Mouse (Mus musculus) lung, postnatal 0 days (tissue): ENCODE measurements around the gene Spag4.
A peak's percentile ranks its signal among the peaks of the same experiment; 100 is the strongest.

Source experiments
- CTCF ChIP-seq: IDR thresholded peaks from 2 replicates; pipeline ENCODE4 v1.5.1; 2016; ENCODE audit warnings: antibody characterized with exemption, mild to moderate bottlenecking
- EP300 ChIP-seq: IDR thresholded peaks from 2 replicates; pipeline ENCODE4 v1.6.1; 2016; ENCODE audit warnings: antibody characterized with exemption, mild to moderate bottlenecking, control low read depth

DNA sequence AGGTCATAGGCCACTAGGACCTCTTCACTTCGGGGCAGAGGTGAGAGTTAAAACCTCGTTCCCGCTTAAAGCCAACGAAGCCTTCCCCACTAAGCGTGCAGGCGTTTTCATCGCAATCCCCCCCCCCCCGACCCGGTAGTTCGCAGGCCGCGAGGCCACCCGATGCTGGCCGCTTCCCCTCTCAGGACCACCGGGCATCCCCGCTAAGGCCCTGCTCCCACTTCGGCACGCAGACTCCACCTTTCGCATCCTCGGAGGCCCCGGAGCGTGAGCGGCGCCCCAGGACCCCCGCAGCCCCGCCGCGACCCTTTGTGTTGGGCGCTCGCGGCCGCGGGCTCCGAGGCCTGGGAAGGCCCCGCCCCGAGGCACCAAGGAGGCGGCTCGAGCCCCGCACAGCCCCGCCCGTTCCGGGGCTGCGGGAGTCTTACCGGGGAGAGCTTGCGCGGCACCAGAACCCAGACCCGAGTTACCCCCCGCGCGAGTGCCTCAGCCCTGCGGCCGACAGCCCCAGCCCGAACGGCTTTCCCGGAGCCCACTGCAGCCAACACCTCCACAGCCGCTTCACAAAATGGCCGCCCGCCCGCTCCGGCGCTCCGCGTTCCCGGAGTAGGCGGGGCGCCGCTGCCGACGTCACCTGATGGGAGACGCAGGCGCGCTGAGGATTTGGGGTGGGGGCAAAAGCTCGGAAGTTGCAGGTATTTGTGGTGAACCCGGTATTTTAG, 46.5 kb downstream of the Spag4 start, which contains the start of the genes Cpne1 and Rbm12:
- no peak for TF ChIP-seq CTCF
- TF ChIP-seq EP300: peak; percentile 26; the same call in 1 of the 2 replicates
